Mouse (Mus musculus) adipocyte (in vitro differentiated cells): ENCODE data around the gene Tmem178b.
A peak's percentile ranks its signal among the peaks of the same experiment; 100 is the strongest.

Experiments used
- DNase-seq: peaks from one replicate; pipeline ENCODE4 v3.0.0-alpha.2; 2016; ENCODE audit warnings: low spot score

The Tmem178b gene

DNA sequence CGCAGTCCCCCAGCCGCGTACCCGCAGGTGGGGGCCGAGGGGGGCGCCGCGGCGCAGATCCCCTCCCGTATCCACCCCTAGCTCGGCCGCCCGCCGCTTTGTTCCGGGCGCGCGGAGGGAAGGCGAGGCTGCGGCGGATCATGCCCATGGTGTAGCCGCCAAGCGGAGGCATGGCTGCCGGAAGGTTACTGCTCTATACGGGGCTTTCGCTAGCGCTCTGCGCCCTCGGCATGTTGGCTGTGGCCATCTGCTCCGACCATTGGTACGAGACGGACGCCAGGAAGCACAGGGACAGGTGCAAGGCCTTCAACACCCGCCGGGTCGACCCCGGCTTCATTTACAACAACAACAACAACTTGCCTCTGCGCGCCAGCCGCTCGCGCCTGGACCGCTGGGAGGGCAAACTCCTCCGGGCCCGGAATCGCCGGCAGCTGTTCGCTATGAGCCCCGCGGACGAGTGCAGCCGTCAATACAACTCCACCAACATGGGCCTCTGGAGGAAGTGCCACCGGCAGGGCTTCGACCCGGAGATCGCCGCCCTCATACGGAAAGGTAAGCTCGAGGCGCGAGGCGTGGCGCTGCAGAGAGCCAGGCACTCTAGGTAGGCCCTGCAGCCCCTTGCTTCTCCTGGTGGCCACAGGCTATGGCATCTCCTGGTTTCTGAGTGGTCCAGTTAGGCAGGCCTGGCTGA lies at the start of gene Tmem178b:
TSS of gene Tmem178b (plus strand) at position 371 of the 691 bp plus-strand sequence.
- DNase-seq: no peak

DNA sequence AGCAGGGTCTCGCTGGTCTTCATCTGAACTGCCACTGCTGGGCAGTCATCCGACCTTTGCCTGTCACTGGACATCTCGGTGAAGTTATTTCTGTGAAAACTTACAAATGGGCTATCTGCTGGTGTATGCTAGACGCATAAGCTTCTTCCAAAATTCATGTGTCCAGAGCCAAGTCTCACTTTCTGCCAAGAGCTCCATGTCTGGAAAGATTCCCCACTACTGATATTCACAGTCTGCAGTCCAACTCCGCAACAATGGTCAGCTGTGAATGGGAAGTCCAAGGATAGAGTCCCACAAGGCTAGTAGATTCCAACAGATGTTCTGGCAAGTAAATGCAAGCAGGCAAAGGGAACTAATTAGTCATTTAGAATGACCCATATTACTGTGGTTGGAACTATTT lies 44.3 kb upstream of the Tmem178b start:
- peak; percentile 63 for DNase-seq

DNA sequence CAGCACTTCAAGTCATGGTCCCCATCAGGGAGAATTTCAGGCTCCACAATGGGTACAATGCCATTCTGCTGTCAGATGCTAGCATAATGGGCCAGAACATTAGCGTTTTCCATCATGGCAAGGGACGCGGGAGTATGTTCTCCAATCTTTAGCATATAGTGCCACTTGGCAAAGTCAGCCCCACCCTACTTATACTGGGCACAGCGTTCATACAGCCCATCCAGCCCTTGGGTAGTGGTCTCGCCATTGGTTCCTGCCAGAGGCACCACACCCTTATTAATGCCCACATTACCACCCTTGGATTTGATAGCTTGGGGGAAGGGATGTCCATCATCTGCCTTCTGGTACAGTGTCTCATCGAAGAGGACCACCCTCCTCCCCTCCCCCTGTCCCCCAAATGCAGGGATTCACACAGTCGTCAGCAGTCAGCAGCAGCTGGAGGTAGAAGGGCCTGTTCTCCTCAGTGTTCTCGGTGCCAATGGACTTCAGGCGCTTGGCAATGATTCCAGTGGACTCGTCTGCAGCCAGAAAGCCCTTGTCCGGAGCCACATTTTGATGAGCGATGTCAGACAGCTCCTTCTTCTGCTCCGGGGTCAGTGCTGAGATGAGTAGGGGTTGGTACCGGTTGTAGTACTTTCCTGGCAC lies 29.3 kb upstream of the Tmem178b start:
- DNase-seq: no peak

DNA sequence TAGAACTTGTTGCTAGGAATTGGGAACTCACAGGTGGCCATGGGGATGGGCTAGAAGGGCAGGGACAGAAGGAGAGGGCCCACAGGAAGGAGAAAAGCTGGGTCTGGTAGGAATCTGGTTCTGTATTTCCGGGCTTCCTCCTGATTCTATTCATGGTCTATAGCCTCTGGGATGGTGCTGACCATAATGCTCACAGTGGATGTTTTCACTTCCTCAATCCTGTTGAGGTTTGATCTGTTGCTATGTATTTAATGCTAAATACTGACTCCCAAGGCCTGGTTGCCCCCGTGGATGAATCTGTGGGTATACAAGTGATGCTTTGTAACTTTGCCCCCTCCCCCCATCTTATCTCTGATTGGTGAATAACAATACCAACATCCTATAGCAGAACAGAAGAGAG lies 25.5 kb upstream of the Tmem178b start:
- DNase-seq: no peak

DNA sequence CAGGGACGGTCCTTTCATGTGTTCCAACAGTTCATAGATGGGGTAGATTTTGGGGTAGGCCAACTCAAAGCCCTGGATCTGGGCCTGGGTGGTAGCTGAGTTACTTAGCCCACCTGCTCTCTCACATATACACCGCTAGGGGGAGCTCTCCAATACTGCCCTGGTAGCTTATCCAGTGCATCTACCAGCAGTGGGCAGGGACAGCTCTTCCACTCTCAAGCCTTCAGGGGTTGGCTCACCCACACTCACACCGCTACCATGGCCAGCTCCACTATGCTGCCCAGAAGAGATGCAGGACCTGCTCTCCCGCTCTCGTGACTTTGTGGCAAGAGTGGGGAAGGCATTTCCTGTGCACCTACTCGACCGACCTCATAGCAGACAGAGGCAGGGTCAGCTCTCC lies 24.3 kb upstream of the Tmem178b start:
- DNase-seq: no peak

DNA sequence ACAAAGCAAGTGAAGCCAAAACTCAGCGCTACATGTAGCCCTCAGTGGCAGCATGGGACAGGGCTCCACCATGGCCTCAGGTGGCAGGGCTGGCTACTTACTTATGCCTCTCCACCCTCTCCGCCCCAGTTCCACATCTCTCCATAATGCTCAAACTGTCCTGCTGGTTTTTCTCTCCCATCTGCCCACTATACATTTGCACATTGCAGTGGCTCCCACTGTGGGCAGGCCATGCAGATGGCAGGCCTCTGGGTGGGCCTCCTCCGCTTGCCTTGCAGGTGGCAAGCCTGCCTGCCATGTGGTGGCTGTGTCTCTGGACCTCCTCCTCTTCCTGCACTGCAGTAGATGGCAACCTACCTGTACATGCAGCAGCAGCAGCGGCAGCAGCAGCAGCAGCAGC lies 23.4 kb upstream of the Tmem178b start:
- no peak for DNase-seq

DNA sequence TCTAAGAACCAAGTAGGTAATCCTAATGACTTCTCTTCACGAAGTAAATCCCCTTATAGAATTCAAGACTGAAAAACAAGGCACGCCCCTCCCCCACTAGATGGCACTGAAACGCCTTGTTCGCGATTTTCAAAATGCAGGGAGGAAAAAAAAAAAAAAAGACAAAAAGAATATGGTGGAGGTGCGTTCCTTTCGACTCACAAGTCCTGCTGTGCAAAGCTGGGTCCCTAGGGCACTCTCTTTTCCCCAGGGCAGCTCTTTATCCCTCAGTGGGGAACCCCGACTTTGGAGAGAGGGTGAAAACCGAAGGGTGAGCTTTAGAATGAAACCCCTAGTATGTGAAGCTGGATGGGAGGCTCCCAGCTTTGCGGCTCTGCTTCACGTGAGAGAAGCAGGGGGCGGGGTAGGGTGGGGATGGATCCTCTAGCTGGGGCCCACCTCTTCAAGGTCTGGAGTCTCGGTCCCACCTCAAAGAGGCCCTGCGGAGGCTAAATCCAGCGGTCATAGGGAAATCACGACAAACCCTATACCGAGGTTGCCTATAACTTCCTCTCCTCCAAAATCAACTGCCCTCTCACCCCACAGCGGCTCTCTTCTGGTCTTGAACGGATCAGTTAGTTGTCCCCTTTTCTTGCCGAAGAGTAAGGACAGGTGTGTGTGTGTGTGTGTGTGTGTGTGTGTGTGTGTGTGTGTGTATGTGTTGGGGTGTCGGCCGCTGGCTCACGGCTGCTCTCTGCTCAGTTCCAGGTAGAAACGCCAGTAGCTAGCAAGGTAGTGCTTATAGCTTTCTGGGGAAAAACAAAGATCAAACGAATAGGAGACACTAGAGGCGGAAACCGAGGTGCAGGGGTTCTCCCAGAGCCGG lies 2.6 kb upstream of the Tmem178b start:
- DNase-seq: no peak

DNA sequence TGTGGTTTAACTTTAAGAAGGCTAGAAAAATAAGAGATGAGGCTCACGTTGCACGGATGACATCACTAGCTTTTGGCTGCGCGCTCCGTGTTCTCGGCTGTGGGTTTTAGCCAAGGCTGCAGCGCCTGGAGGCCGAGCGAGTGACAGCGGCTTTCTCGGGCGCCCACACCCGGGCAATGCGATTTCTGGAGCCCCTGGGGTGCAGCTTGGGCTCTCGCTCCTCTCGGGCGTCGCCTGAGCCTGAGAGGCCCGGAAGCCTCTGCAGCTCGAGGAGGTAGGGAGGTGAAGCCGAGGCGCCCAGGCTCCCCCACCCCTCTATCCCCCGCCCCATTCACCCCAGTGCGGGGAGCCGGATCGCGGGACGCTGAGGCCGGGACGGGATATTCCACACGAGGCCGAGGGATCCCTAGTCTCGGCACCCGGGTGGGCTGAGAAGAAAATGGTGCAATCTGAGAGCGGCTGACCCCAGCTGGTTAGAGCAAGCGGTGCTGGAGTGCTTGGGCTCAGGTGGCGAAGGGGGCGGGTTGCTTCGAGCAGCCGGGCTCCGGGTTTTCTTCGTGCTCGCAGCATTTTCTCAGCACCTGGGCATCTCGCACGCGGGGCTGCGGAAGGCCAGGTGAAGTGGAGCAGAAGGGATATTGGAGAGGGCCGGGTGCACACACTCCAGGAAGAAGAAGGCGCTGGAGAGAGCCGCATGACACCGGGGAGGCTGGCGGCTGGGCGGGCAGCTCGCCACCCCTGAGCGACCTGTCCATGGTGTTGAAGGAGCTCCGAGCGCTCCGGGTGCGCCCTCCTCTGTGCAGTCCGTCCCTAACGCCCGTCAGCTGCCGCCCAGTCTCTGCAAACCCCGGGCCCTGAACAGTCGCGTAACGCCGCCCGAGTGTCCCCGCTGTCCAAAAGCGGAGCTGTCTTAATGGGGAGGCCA lies 1.4 kb upstream of the Tmem178b start:
- no peak for DNase-seq

DNA sequence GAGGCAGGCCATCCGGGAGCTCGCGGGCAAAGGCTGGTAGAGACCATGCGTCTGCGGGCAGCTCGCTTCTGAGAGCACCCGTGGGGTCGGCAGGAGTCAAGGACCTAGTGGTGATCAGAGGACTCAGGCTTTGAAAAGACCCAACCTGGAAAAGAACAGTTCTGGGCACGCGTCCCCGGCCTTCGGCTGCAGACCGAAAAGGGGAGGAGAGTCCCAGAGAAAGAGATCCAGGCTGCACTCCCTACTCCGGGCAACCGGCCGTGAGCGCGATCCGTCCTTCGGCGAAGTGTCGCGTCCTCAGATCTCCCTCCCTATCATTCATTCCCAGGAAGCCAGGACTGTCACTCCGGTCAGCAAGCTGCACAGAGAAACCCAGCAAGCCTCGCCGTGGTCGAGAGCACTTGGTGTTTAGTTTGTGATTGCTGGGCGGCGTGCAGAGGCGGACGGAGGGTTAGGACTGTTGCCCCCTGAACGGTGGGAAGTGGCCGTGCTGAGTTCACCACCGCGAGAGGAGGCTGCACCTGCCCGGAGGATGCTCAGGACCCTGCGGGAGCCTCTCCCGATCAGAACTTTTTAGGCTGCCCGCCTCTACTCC lies 668 bp upstream of the Tmem178b start:
- no peak for DNase-seq

DNA sequence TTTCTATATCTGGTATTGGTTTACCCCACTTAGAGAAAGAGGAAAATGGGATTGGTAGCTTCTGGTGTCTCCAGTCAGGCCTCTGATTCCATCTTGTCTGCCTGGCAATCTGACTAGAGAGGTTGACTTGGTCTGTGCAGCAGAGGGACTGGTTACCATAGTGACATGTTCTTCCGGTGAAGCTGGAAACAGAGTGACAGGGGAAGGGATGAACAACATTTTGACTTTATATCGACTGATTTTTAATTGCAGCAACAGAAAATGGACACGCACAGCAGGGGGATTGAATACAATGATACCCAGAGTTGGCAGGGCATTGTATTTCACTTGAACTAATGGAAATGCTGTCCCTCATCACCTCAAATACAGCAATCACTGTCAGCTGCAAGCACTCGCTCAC lies 2.1 kb downstream of the Tmem178b start:
- DNase-seq: no peak

DNA sequence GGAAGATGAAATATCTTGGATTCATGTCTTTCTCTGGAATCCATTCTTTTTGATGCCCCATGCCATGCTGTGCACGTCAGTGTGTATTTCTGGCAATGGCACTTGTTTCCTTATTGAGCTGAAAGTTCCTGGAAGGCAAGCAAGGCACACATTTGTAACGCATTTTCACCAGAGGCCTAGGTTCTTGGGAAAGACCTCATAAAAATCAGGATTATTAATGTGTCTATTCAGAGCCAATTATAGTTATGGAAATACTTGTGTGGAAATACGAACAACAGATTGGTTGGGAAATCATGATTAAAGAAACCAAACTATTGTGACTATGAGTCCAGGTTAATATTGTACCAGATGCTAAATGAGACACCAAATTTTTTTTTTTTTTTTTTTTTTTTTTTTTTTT lies 3.4 kb downstream of the Tmem178b start:
- DNase-seq: no peak

DNA sequence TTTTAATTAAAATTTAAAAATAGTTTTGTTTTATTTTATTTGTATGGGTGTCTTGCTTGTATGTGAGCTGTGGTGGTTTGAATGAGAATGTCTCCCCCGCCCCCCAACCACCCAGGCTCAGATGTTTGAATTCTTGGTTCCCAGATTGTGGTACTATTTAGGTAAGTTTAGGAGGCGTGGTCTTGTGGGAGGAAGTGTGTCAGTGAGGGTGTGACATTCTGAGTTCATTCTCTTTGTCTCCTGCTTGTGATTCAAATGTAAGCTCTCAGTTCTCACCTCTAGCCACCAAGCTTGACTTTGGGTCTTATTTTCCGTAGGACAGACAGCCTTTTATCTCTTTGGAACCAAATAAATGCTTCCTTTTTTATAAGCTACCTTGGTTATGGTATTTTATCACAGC lies 17.7 kb downstream of the Tmem178b start:
- no peak for DNase-seq

DNA sequence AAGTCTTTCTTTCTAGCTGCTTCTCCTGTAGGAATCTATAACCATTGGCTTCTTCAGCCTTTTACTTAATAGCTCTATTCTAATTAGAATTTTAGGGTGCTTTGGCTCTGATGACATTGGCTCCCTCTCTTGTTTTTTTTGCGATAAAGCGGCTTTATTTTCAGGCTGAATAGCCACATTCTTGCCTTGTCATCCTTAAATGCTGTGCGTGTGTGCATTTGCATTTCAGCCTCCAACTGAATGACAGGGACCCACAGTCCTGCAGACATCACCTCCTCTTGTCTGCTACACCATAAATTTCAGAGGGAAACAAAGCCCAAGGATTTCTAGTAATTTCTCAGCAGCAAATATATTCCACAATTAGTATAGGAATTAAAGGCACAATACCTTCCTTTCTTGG lies 23.4 kb downstream of the Tmem178b start:
- no peak for DNase-seq

DNA sequence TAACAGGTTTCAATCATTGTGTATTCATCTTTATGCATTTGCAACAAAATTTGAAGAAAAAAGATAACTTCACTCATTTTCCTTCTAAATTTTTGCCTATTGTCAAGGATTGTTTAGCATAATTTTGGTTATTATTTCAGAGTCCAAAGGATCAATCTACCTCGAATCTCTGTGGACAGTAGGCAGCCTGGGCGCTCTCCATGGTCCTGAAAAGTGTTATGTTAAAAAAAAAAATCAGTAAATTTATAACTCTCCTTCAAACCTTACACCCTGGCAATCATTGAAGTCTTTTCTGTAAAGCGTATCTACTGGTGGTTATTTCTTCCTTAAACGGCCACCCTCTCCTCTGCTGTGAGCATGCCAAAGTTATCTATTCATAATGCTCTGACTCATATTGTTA lies 26.2 kb downstream of the Tmem178b start:
- DNase-seq: peak; percentile 57

DNA sequence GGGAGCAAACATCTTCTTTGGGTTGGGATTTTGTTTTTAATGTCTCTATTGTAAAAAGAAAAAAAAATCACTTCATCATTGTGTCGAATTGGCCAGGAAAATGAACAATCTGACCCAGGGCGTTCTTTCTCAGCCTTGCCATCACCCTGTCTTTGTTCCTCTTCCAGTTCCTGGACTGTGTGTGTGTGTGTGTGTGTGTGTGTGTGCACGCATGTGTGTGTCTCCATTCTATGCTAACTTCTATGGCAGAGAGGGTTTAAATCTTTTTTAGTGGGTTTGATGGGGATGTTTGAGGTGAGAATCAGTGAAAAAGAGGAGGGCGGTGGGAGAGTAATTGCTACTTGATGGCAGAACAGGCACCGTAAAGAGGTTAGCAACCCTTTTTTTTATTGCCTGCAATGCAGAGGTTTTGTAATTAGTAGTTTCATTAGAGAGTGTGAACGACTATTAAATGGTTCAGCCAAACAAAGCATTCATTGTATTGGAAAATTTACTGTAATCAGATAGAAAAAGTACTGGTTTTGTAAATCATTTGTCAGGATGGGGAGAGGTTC lies 30.2 kb downstream of the Tmem178b start:
- no peak for DNase-seq

DNA sequence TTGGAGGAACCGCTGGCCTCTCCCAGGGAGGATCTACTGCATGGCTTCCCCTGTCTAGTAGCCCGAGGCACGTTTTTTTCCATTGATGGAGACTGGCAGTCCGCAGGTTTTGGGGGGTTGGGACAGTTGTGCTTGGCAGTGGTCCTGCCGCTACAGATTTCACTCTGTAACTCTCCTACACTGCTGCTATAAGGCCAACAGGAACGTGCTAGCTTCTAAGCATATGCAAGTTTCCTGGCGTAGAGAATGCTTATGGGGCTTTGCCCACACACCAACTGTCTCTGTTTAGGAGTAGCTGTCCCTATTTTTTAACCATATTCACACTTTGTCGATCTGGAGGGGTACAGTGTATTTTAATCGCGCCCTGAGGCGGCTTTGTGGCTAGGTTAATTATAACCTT lies 30.8 kb downstream of the Tmem178b start:
- no peak for DNase-seq

DNA sequence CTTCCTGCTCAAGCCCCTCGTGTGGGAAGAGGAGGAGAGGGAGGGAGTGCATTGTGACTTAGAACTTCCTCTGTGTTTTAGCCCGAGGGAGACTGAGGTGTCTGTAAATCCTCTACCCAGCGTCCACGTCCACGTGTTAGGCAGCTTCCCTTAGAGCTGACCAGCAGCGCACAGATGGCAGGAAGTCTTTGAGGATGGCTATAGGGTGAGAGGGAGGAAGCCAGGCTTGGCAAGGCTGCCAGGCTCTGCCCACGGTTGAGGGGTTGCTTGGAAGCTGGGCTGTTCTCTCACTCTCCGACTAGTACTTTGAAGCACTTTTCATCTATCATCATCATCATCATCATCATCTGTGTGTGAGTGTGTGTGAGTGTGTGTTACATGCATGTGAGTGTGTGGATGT lies 41.9 kb downstream of the Tmem178b start:
- no peak for DNase-seq

DNA sequence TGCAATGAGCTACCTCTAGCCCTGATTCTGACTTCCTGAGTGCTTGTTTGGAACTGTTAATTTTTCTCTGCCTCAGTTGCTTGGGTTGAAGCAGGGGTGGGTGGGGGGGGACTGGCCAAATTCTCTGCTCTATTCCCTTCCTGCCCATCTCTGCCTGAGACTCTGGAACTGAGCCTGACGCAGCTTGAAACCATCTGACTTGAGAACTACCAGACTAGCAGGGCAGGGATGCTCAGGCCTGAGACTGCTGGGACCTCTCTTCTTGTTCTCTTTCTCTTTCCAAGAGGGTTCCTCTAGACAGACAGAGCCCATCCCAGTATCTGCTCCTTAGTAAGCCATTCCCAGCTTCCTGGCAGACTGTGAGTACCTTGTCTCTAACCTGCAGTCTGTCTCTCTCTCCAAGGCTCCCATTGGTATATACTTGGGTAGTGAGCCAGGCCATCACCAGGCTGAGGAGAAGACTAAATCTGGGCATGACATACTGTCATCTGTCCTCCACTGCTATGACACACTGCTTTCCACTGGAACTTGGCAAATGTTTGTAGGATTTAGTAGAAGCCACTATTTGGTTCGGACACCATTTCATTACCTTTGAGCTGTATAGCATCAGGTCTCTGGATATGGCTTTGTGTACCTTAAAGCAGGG lies 42.7 kb downstream of the Tmem178b start:
- DNase-seq: no peak

DNA sequence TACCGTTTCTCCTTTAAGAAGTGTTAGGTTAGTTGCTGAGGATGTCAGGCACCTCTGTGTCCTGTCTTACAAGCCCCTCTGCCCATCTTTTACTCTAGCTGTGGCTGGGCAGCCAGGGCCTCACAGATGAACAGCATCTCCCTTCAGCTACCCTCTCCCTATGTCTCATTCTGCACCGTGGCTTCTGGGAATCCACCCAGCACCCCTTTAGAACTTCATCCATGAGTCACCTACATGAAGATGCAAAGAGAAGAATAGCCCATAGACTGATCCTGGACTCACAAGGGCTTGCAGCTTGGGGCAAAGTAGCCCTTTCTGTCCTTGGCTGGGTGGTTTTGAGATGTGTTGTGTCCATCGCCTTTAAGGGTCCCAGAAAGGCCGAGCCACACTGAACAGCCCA lies 43.4 kb downstream of the Tmem178b start:
- DNase-seq: no peak

DNA sequence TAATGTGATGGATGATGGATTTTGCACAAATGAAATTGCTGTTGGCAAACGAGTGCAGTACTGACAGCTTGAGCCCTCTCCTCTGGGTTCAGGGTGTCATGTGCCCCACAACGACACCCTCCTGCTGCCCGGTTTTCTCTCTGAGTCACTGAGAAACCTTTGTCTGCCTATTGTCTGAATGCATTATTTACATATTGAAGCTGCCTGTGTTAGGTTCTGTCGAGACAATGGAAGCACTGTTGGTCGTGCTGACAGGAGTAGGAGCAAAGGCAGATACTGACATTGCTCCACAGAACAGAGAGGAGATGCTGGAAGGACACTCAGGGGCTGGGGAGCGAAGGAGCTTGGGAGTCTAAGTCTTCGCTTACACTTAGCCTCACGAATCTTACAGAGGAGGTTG lies 44.2 kb downstream of the Tmem178b start:
- no peak for DNase-seq

DNA sequence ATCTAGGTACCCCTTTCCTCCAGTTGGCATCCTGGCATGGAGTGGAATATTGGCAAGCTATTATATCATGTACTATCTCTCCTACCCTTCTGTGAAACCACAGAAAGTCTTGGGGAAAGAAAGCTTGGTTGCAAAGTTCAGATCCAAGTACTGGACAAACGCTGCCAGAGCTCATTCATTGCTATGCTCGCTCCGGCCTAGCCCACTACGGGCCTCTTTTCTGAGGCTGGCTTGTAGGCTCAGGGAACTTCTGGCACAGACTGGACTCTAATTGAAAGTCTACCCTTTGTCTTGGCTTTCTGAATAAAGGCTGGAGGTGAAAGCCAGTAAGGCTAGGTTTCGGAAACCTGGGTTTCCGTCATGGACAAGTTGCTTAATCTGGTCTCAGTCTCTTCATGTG lies 44.7 kb downstream of the Tmem178b start:
- no peak for DNase-seq
